Mouse (Mus musculus) Patski (cell line): ENCODE results near the gene Itprip. TPM values are rescaled to one million over a fixed set of nuclear protein-coding genes. Genes with fewer than 3 reads are reported as not detected.
A peak's percentile ranks its signal among the peaks of the same experiment; 100 is the strongest.

ENCODE experiments used
- ATAC-seq: fragments of 100-300 bp; one replicate; pipeline ENCODE4 v1.8.0; 2021
- CTCF ChIA-PET: fragments of 350-600 bp; sonication (Branson Sonifier 250); formaldehyde crosslinking; loops from one replicate; lab custom pipeline; 2022; ENCODE audit warnings: inconsistent platforms; lab: Charles Lee
- POLR2A ChIA-PET: fragments of 350-600 bp; sonication (Branson Sonifier 250); formaldehyde crosslinking; loops from one replicate; lab custom pipeline; 2022; ENCODE audit warnings: antibody characterized with exemption, inconsistent platforms; lab: Charles Lee
- DNase-seq: peaks from one replicate; pipeline ENCODE4 v3.0.0-alpha.2; 2011; ENCODE audit warnings: low read depth, low spot score
- H3K27me3 ChIP-seq: fragments of 371-371 bp; one replicate; pipeline ENCODE4 v1.5.1; 2021
- CTCF ChIP-seq: fragments of 100-300 bp; IDR thresholded peaks from one replicate; pipeline ENCODE4 v1.5.1; 2021
- in situ Hi-C: fragments of 300-500 bp; cut with MboI; formaldehyde crosslinking; loops from 3 replicates; pipeline ENCODE4 v1.11.1; 2018; ENCODE audit warnings: low pct_unique_long_range_greater_than_20kb, mixed read lengths
- polyA plus RNA-seq: library from polyadenylated mRNA; unstranded; gene quantifications from one replicate; pipeline ENCODE4 v1.2.3, GENCODE M21; 2021

The Itprip gene
- polyA plus RNA-seq, 1 experiment from 2014 or later: 16.8 TPM

DNA sequence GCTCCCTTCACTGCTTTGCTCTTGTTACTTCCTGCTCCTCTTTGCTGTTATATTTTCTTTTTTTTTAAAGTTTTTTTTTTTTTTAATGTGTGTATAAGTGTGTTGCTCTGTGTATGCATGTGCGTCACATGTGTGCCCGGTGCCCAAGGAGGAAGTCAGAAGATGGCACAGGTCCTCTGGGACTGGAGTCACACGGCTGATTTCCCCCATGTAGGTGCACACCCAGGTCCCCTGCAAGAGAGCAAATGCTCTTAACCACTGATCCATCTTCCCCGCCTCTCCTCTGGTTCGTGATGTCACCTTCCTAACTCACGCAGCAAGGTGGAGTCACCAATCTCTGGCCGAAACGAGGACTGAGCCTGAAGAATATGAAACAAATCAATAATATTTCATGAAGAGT lies 31.1 kb downstream of the Itprip start:
- DNase-seq (no peak), ATAC-seq (no peak)
- H3K27me3 ChIP-seq: no peaks in the 10 kb centered on the region
- TF ChIP-seq CTCF: no peak
- POLR2A ChIA-PET: no interaction called here
- CTCF ChIA-PET: no interaction called here
- in situ Hi-C loops: no loop called here

DNA sequence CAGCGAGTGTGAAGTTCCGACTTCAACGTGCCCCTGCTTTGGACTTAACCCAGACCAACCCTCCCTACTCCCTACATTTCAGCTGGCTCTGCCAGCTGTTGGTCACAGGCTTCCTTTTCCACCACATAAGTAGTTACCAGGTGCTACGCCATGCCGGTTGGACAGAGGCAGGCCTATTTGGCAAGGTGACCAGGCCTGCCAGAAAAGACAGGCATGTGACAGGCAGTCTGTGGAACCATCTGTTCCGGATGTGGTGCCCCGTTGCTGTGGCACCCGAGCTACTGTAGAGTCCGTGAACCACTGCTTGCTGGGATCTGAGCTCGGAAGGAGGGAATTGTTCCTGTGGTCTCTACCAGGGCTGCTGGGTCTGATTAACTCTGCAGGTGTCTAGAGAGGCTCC lies 31.7 kb downstream of the Itprip start:
- DNase-seq (no peak), ATAC-seq (no peak)
- TF ChIP-seq CTCF: no peak
- ChIA-PET POLR2A (no interaction called here), CTCF (interaction anchor here (1.4 kb wide), 1 partner anchor 45 kb away, joined by 6 read pairs; no protein-coding TSS in a partner anchor)
- in situ Hi-C loops: no loop called here
- H3K27me3 ChIP-seq: no peaks in the 10 kb centered on the region

GRCm38 (mm10) chr19:47886617-47887016 lies 32.5 kb downstream of the Itprip start:
- no peak for TF ChIP-seq CTCF
- ATAC-seq (peak; percentile 49), DNase-seq (peak; percentile 58)
- in situ Hi-C loops: no loop called here
- no peaks in the 10 kb centered on the region for H3K27me3 ChIP-seq
- POLR2A ChIA-PET: no interaction called here
- CTCF ChIA-PET: interaction anchor here (1.4 kb wide), 1 partner anchor 46 kb away, joined by 6 read pairs; no protein-coding TSS in a partner anchor

DNA sequence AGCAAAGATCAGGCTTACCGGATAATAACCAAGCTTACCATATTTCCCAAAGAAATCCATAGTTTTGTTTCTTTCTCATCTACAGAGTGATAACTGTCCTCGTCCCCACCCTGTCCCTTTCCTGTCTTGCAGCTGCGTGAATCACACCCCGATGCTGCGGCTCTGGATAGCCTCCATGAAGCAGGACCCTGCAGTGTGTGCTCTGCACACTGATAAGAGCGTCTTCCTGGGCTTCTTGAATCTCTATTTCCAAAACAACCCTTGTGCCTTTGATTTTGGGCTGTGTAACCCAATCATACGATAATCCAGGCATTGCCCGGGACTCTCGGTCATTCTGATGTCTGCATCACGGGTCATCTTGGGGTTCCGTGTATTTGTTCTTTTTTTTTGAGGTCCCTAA lies 33.2 kb downstream of the Itprip start:
- in situ Hi-C loops: no loop called here
- DNase-seq (no peak), ATAC-seq (no peak)
- no peak for TF ChIP-seq CTCF
- ChIA-PET POLR2A (no interaction called here), CTCF (interaction anchor here (2.1 to 6.3 kb wide), 3 partner anchors 14 to 43 kb away, joined by 7 to 113 read pairs (median 10); partner anchors contain the start of genes Cfap43 and Itprip)
- H3K27me3 ChIP-seq: no peaks in the 10 kb centered on the region

- ChIA-PET POLR2A (interaction anchor here (0.6 kb wide), 1 partner anchor 8 kb away, joined by 6 read pairs; no protein-coding TSS in a partner anchor), CTCF (interaction anchor here (1.9 to 6.3 kb wide), 4 partner anchors 13 to 53 kb away, joined by 6 to 113 read pairs (median 8); partner anchors contain the start of genes Cfap43, Cfap58 and Itprip)
- DNase-seq (no peak), ATAC-seq (no peak)
- no peaks in the 10 kb centered on the region for H3K27me3 ChIP-seq
- TF ChIP-seq CTCF: no peak
- in situ Hi-C loops: no loop called here
Observed at GRCm38 (mm10) chr19:47885191-47885743, 33.8 kb downstream of the Itprip start.

GRCm38 (mm10) chr19:47884296-47885085 lies 34.6 kb downstream of the Itprip start:
- DNase-seq (no peak), ATAC-seq (no peak)
- ChIA-PET CTCF (interaction anchor here (0.7 to 6.3 kb wide), 7 partner anchors 13 to 54 kb away, joined by 3 to 113 read pairs (median 6); partner anchors contain the start of genes Cfap43, Cfap58, Gsto2 and Itprip), POLR2A (interaction anchor here (0.6 kb wide), 1 partner anchor 9 kb away, joined by 6 read pairs; no protein-coding TSS in a partner anchor)
- no peak for TF ChIP-seq CTCF
- H3K27me3 ChIP-seq: no peaks in the 10 kb centered on the region
- in situ Hi-C loops: loop anchor here (5.0 kb wide), 1 partner anchor 43 kb away; no protein-coding TSS in a partner anchor

GRCm38 (mm10) chr19:47882882-47883254 lies 36.2 kb downstream of the Itprip start:
- TF ChIP-seq CTCF: no peak
- H3K27me3 ChIP-seq: no peaks in the 10 kb centered on the region
- ChIA-PET CTCF (interaction anchor here (1.0 to 6.3 kb wide), 19 partner anchors 9 to 64 kb away, joined by 3 to 113 read pairs (median 7); partner anchors contain the start of genes Cfap43, Gsto2 and Itprip), POLR2A (interaction anchor here (1.0 to 1.1 kb wide), 2 partner anchors 39 to 48 kb away, joined by 3 to 4 read pairs; no protein-coding TSS in a partner anchor)
- no peak for ATAC-seq
- in situ Hi-C loops: loop anchor here (5.0 kb wide), 1 partner anchor 44 kb away; no protein-coding TSS in a partner anchor
- DNase-seq: no peak

GRCm38 (mm10) chr19:47882151-47882881 lies 36.8 kb downstream of the Itprip start:
- peak; percentile 99 for TF ChIP-seq CTCF
- in situ Hi-C loops: loop anchor here (5.0 kb wide), 1 partner anchor 45 kb away; no protein-coding TSS in a partner anchor
- no peaks in the 10 kb centered on the region for H3K27me3 ChIP-seq
- ChIA-PET POLR2A (interaction anchor here (1.0 to 1.4 kb wide), 3 partner anchors 40 to 49 kb away, joined by 3 to 4 read pairs (median 3); no protein-coding TSS in a partner anchor), CTCF (interaction anchor here (0.7 to 6.3 kb wide), 23 partner anchors 9 to 81 kb away, joined by 3 to 113 read pairs (median 5); partner anchors contain the start of genes Cfap43, Gsto2 and Itprip)
- no peak for DNase-seq
- peak; percentile 80 for ATAC-seq

GRCm38 (mm10) chr19:47881538-47881937 lies 37.6 kb downstream of the Itprip start:
- no peaks in the 10 kb centered on the region for H3K27me3 ChIP-seq
- POLR2A ChIA-PET: interaction anchor here (1.0 to 1.4 kb wide), 2 partner anchors 41 to 48 kb away, joined by 3 to 4 read pairs; no protein-coding TSS in a partner anchor
- TF ChIP-seq CTCF: no peak
- DNase-seq (no peak), ATAC-seq (no peak)
- CTCF ChIA-PET: interaction anchor here (1.1 to 6.3 kb wide), 12 partner anchors 9 to 57 kb away, joined by 3 to 113 read pairs (median 8); partner anchors contain the start of genes Cfap43, Gsto2 and Itprip
- in situ Hi-C loops: loop anchor here (5.0 kb wide), 1 partner anchor 46 kb away; no protein-coding TSS in a partner anchor
